Mouse (Mus musculus) embryonic facial prominence, embryonic 11.5 days (tissue): ENCODE data around the gene Klhdc1. TPM values are rescaled to one million over a fixed set of nuclear protein-coding genes. Genes with fewer than 3 reads are reported as not detected.

ENCODE experiments used
- ATAC-seq: fragments of 200-750 bp; cut with Nextera tagmentation; replicated peaks from 2 replicates; pipeline ENCODE4 v1.8.0; 2017; ENCODE audit warnings: low read depth; ENCODE audit not compliant: insufficient number of reproducible peaks, low FRiP score, low TSS enrichment
- DNase-seq: peaks from one replicate; pipeline ENCODE4 v3.0.0-alpha.2; 2015; ENCODE audit warnings: low spot score
- H3K27ac ChIP-seq: fragments of 300-500 bp; sonication (generic); replicated peaks from 2 replicates; pipeline ENCODE4 v1.5.1; 2014; ENCODE audit warnings: mild to moderate bottlenecking, low read depth, low read length, control low read depth
- H3K27me3 ChIP-seq: fragments of 300-500 bp; sonication (generic); 2 replicates; pipeline ENCODE4 v1.6.1; 2014; ENCODE audit warnings: mild to moderate bottlenecking, low read length, moderate library complexity, mixed read lengths; ENCODE audit not compliant: control insufficient read depth, insufficient read depth
- H3K36me3 ChIP-seq: fragments of 300-500 bp; sonication (generic); replicated peaks from 2 replicates; pipeline ENCODE4 v1.6.1; 2014; ENCODE audit warnings: low read depth, mild to moderate bottlenecking, low read length, moderate library complexity, mixed read lengths; ENCODE audit not compliant: control insufficient read depth, insufficient read depth
- H3K4me1 ChIP-seq: fragments of 300-500 bp; sonication (generic); 2 replicates; pipeline ENCODE4 v1.6.1; 2014; ENCODE audit warnings: low read length, mixed read lengths; ENCODE audit not compliant: control insufficient read depth, insufficient read depth
- H3K4me2 ChIP-seq: fragments of 300-500 bp; sonication (generic); 2 replicates; pipeline ENCODE4 v1.6.1; 2014; ENCODE audit warnings: low read depth, mild to moderate bottlenecking, control low read depth, low read length, moderate library complexity
- H3K4me3 ChIP-seq: fragments of 300-500 bp; sonication (generic); 2 replicates; pipeline ENCODE4 v1.5.1; 2014; ENCODE audit warnings: low read depth, low read length, control low read depth
- H3K9ac ChIP-seq: fragments of 300-500 bp; sonication (generic); replicated peaks from 2 replicates; pipeline ENCODE4 v1.6.1; 2014; ENCODE audit warnings: mild to moderate bottlenecking, control low read depth, low read length
- H3K9me3 ChIP-seq: fragments of 300-500 bp; sonication (generic); replicated peaks from 2 replicates; pipeline ENCODE4 v1.6.1; 2016; ENCODE audit warnings: mild to moderate bottlenecking, low read length, inconsistent platforms, mixed read lengths; ENCODE audit not compliant: control insufficient read depth
- WGBS: fragments of 180-500 bp; shearing (Covaris S2); extraction: QIAGEN DNeasy Blood & Tissue Kit; methylation state at CpG from one replicate; pipeline ENCODE4 v1.1.7; 2014; 5-methylcytosine and 5-hydroxymethylcytosine counted together
- polyA plus RNA-seq: library from polyadenylated mRNA; unstranded; fragments of >200 nt; fragmentation: Nextera tagmentation; extraction: Ambion mirVana; gene quantifications from 2 replicates; pipeline ENCODE4 v1.2.1, GENCODE M21; 2014

The Klhdc1 gene
- polyA plus RNA-seq, 1 experiment from 2014 or later: 4.6 TPM

- Histone ChIP-seq H3K36me3 (no peaks in the 10 kb centered on the region; the same call in none of the 2 replicates), H3K4me3 (no peak overlapping the region), H3K4me2 (no peak overlapping the region), H3K9ac (no peak overlapping the region), H3K4me1 (no peaks in the 10 kb centered on the region), H3K27ac (no peak overlapping the region), H3K27me3 (no peaks in the 10 kb centered on the region), H3K9me3 (no peaks in the 10 kb centered on the region)
- no peak for DNase-seq
- WGBS: 90% methylated on average over 1 of the region's 1 CpGs
- no peak for ATAC-seq
These were observed 91.2 kb downstream of the Klhdc1 start for GRCm38 (mm10) chr12:69332147-69332546.

- no peak overlapping the region for H3K4me3 ChIP-seq
- no peak overlapping the region for H3K27ac ChIP-seq
- peak; percentile 53 for DNase-seq
- H3K9me3 ChIP-seq: no peaks in the 10 kb centered on the region
- no peak overlapping the region for H3K4me2 ChIP-seq
- ATAC-seq: no peak
- no peaks in the 10 kb centered on the region for H3K27me3 ChIP-seq
- no peak overlapping the region for H3K9ac ChIP-seq
- no peaks in the 10 kb centered on the region; the same call in none of the 2 replicates for H3K36me3 ChIP-seq
- 81% methylated on average over 2 of the region's 2 CpGs for WGBS
- no peaks in the 10 kb centered on the region for H3K4me1 ChIP-seq
These were observed 92.6 kb downstream of the Klhdc1 start for GRCm38 (mm10) chr12:69333547-69333946.

Other genes with a start within 250 kb of the Klhdc1 start
- 1,323 and 1,416 TPM in 2 replicates for gene Rps29, start 82.0 kb upstream of the Klhdc1 start, polyA plus RNA-seq
- gene Lrr1, start 72.4 kb upstream of the Klhdc1 start, polyA plus RNA-seq: 26.4 and 33.6 TPM in 2 replicates
- gene Rpl36al, start 57.1 kb upstream of the Klhdc1 start, polyA plus RNA-seq: 503 and 536 TPM in 2 replicates
- gene Mgat2, start 57.0 kb upstream of the Klhdc1 start, polyA plus RNA-seq: 37.7 and 39.5 TPM in 2 replicates
- gene Gm49383, start 44.1 kb upstream of the Klhdc1 start, polyA plus RNA-seq: 42.9 and 43.7 TPM in 2 replicates
- 11.5 and 13.1 TPM in 2 replicates for gene Dnaaf2, start 42.7 kb upstream of the Klhdc1 start, polyA plus RNA-seq
- gene Gm49384, start 36.9 kb upstream of the Klhdc1 start, polyA plus RNA-seq: 42.7 and 46.3 TPM in 2 replicates
- 30.6 and 36.5 TPM in 2 replicates for gene Pole2, start 13.0 kb upstream of the Klhdc1 start, polyA plus RNA-seq
- gene Klhdc2, start 55.5 kb downstream of the Klhdc1 start, polyA plus RNA-seq: 235 and 241 TPM in 2 replicates
- gene Nemf, start 116.0 kb downstream of the Klhdc1 start, polyA plus RNA-seq: 77.4 and 89.8 TPM in 2 replicates
- gene Arf6, start 131.0 kb downstream of the Klhdc1 start, polyA plus RNA-seq: 53.7 and 56.4 TPM in 2 replicates
- gene Gm9887, start 131.3 kb downstream of the Klhdc1 start, polyA plus RNA-seq: 1.0 and 1.9 TPM in 2 replicates